Mouse (Mus musculus) CH12F3 (cell line): Measurements from ENCODE around the gene Gm19684.
"Not testable (repeated sequence)": the region's sequence is repeated elsewhere in the genome, so short reads cannot be mapped to it uniquely, and the experiment has no call there.

Experiments used
- in situ Hi-C: fragments of 300-500 bp; cut with MboI; formaldehyde crosslinking; loops from 2 replicates; pipeline ENCODE4 v1.14.3; 2020; ENCODE audit warnings: low sequenced_read_pairs

The Gm19684 gene

DNA sequence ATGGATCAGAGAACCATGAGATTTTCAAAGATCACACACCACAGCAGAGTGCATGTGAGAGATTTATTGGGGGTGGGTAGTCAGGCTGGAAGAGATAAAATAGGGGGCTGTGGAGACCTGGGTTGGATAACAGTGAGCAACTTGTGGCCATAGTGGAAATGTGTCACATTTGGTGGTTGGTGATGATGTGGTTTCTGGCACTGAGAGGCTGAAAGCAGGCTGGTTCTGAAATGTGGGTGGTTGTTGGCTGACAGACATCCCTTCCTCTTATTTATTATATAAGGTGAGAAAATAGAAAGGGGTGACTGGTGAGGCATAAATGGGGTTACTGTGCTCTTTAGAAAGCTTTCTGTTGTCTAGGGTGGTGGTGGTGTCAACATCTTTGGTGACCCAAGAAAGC is 48.3 kb downstream of the Gm19684 start:
- in situ Hi-C loops, result no loop called here

DNA sequence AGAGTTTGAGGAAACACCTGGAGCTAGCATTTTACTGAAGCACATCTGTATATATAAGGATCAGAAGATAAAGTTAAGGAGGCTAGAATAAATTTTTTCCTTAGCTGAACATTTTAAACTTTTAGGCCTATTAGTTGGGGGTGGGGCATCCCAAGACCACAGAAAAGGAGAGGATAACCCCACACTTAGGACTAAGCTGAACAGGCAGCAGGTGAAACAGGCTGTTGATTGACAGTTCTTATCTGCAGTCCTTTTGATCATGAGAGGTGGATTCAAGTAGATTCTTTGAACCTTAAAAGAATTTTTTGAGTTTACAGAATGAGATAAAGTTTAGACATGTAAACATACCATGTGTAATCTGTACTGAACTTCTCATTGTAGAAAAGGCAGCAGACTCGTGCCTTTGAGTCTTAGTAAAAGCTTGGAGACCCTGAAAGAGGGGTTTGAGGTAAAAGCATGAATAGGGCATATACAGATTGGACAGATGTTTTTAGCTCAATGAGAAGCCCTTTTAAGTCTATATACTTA is 48.9 kb downstream of the Gm19684 start:
- in situ Hi-C loops, result no loop called here

DNA sequence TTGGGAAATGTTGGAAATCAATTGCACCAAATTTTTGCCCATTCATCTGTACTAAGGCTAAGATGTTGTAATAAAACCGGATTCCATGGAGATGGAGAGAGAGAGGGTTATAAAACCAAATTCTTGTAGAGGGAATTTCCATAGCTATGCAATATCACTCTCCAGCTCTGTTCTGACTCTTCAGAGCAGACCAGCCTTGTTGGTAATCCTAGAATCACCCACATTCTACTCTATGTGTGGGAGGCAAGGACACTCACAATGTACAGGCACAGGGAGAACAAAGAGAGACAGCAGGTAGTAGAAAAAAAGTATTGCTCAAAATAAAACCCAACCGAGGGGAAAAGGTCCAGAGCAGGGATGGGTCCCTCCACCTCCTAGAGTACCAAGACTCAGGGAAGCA is 54.7 kb downstream of the Gm19684 start:
- in situ Hi-C loops, result not testable (repeated sequence)

DNA sequence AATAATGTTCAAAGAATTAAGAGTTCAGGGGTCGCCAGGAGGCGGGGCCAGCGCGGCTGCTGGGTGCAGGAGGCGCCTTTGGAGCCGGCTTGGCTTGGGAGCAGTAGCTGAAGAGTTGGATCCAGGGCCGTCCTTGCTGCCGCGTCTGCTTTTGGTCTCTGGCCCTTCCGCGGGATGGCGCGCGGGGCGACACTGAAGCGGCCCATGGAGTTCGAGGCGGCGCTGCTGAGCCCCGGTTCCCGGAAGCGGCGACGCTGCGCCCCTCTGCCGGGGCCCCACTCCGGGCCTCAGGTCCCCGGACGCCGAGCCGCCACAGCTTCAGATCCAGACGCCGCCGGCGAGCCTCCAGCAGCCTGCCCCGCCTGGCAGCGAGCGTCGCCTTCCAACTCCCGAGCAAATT is 57.5 kb downstream of the Gm19684 start:
- in situ Hi-C loops, result not testable (repeated sequence)
